Mouse (Mus musculus) embryonic facial prominence, embryonic 15.5 days (tissue): ENCODE data around the gene Tmem234. TPM values are rescaled to one million over a fixed set of nuclear protein-coding genes. Genes with fewer than 3 reads are reported as not detected.
A peak's percentile ranks its signal among the peaks of the same experiment; 100 is the strongest.

Experiments used
- ATAC-seq: fragments of 200-750 bp; cut with Nextera tagmentation; 2 replicates; pipeline ENCODE4 v1.8.0; 2017; ENCODE audit warnings: low read depth, moderate TSS enrichment; ENCODE audit not compliant: insufficient number of reproducible peaks, low FRiP score, low TSS enrichment
- H3K27ac ChIP-seq: fragments of 300-500 bp; sonication (generic); replicated peaks from 2 replicates; pipeline ENCODE4 v1.5.1; 2015; ENCODE audit warnings: mild to moderate bottlenecking, inconsistent platforms
- H3K27me3 ChIP-seq: fragments of 300-500 bp; sonication (generic); 2 replicates; pipeline ENCODE4 v1.6.1; 2015; ENCODE audit warnings: inconsistent platforms
- H3K36me3 ChIP-seq: fragments of 300-500 bp; sonication (generic); 2 replicates; pipeline ENCODE4 v1.6.1; 2015; ENCODE audit warnings: mild to moderate bottlenecking, inconsistent platforms
- H3K4me1 ChIP-seq: fragments of 300-500 bp; sonication (generic); 2 replicates; pipeline ENCODE4 v1.6.1; 2015; ENCODE audit warnings: inconsistent platforms
- H3K4me2 ChIP-seq: fragments of 300-500 bp; sonication (generic); replicated peaks from 2 replicates; pipeline ENCODE4 v1.6.1; 2015; ENCODE audit warnings: mild to moderate bottlenecking, inconsistent platforms
- H3K4me3 ChIP-seq: fragments of 300-500 bp; sonication (generic); replicated peaks from 2 replicates; pipeline ENCODE4 v1.5.1; 2015; ENCODE audit warnings: mild to moderate bottlenecking, inconsistent platforms
- H3K9ac ChIP-seq: fragments of 300-500 bp; sonication (generic); 2 replicates; pipeline ENCODE4 v1.6.1; 2015; ENCODE audit warnings: inconsistent platforms
- H3K9me3 ChIP-seq: fragments of 300-500 bp; sonication (generic); replicated peaks from 2 replicates; pipeline ENCODE4 v1.6.1; 2016; ENCODE audit warnings: inconsistent platforms
- WGBS: fragments of 180-500 bp; shearing (Covaris S2); methylation state at CpG from one replicate; pipeline ENCODE4 v1.1.7; 2015; 5-methylcytosine and 5-hydroxymethylcytosine counted together
- polyA plus RNA-seq: library from polyadenylated mRNA; unstranded; fragments of >200 nt; fragmentation: Nextera tagmentation; extraction: Ambion mirVana; gene quantifications from 2 replicates; pipeline ENCODE4 v1.2.1, GENCODE M21; 2015

Tmem234 gene
- polyA plus RNA-seq, 1 experiment from 2014 or later = 197 TPM

DNA sequence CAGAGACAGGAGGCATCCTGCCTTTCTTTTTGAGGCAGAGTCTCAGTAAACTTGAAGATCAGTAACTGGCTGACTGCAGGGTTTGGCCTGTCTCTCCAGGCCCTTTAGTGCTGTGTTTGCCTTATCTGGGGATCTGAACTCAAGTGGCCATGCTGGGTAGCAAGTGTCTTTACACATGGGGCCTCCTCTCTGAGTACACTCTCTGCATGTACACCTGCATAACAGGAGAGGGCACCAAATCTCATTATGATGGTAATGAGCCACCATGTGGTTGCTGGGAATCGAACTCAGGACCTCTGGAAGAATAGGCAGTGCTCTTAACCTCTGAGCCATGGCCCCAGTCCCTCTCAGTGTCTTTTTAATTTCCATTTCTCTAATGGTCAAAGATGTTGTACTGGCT is 18.2 kb upstream of the Tmem234 start:
- no peak overlapping the region for H3K4me2 ChIP-seq
- no peaks in the 10 kb centered on the region for H3K9me3 ChIP-seq
- H3K27me3 ChIP-seq = no peaks in the 10 kb centered on the region
- WGBS = 73% methylated on average over 1 of the region's 1 CpGs
- no peak overlapping the region for H3K9ac ChIP-seq
- peaks cover 8% of the 10 kb centered on the region; the same call in 1 of the 2 replicates for H3K4me1 ChIP-seq
- no peaks in the 10 kb centered on the region for H3K36me3 ChIP-seq
- no peak overlapping the region for H3K4me3 ChIP-seq
- no peak overlapping the region for H3K27ac ChIP-seq
- no peak for ATAC-seq

DNA sequence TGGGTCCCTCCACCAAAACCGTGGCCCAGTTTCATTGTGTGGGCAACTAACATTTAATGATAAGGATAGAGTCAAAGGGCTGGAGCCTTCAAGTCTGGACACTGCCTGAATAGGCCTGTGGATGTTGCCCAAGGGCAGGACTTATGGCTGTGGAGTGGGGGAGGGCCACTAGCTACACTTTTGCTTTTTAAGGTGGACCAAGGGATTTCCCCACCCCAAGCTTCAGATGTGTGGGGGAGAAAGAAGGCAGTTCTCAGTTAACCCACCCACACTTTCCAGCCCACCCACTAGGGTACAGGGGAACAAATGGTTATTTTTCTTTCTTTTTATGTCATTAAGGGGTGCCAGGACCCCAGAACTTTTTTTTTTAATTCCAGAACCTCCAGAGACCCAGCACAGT is 16.1 kb upstream of the Tmem234 start:
- Histone ChIP-seq H3K4me1 (peaks cover 8% of the 10 kb centered on the region; the same call in 1 of the 2 replicates), H3K4me2 (peak overlapping the region; percentile 72), H3K9ac (no peak overlapping the region), H3K27me3 (no peaks in the 10 kb centered on the region), H3K36me3 (no peaks in the 10 kb centered on the region), H3K27ac (peak overlapping the region; percentile 58; the same call in 1 of the 2 replicates), H3K9me3 (no peaks in the 10 kb centered on the region), H3K4me3 (peak overlapping the region; percentile 50)
- ATAC-seq = no peak
- 71% methylated on average over 1 of the region's 1 CpGs for WGBS

DNA sequence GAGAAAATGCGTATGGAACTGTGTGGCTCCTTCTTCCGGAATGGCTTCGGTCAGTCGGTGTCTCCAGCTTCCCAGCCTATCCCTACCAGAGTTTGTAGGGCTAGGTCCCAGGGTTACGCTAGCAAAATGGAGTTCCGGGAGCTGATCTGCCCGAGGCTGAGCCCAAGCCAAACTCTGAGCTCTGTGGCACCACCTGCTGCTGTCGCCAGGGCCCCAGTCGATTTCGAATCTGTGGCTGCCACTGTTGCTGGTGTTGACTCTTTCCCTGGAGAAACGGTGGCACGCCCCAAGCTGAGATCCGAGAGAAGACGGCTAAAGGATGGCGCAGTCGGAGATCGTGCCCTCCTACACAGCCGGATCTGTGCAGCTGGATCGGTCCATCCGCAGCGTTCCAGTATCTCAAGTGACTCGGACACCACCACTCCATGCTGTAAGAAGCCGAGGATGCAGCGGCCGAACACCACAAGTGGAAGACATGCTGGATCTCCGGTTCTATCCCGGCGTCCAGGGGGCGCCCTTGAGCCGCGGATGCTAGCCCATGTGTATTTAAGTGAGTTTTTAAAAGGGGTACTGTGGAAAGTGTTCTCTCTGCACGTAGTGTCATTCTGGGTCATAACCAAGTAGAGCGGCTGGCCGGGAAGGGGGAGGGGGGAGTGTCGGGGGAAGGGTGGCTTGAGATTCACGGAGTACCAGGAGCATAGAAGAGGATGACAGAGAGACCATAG is 15.4 kb upstream of the Tmem234 start:
- H3K27me3 ChIP-seq = no peaks in the 10 kb centered on the region
- peaks cover 8% of the 10 kb centered on the region; the same call in 1 of the 2 replicates for H3K4me1 ChIP-seq
- under 1% methylated on average over 36 of the region's 36 CpGs for WGBS
- H3K9me3 ChIP-seq = no peaks in the 10 kb centered on the region
- H3K9ac ChIP-seq = peak overlapping the region; percentile 33
- no peaks in the 10 kb centered on the region for H3K36me3 ChIP-seq
- H3K4me2 ChIP-seq = peak overlapping the region; percentile 72
- peak overlapping the region; percentile 50 for H3K4me3 ChIP-seq
- ATAC-seq = peak; percentile 64
- H3K27ac ChIP-seq = peak overlapping the region; percentile 58; the same call in 1 of the 2 replicates

DNA sequence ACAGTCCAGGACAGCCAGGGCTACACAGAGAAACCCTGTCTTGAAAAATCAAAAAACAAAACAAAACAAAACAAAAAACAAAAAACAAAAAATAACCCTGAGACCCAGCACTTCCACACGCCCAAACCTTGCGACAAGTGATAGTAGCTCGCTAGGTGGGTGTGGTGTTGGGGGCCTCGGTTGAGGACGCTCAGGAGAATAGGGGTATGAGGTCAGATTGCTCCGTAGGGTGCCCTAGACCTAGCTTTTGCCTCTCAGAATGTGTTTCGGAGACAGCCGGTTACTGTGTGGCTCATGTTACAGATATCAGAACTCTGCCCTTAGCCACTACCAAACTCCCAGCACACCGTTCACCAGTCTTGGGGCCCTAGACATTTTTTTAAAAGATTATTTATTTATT is 14.7 kb upstream of the Tmem234 start:
- peaks cover 6% of the 10 kb centered on the region for H3K36me3 ChIP-seq
- H3K9me3 ChIP-seq = no peaks in the 10 kb centered on the region
- 0 out of 2 replicates have a peak overlapping the region, but pooled peaks have one; percentile 58 for H3K27ac ChIP-seq
- H3K4me2 ChIP-seq = peak overlapping the region; percentile 72
- ATAC-seq = no peak
- no peaks in the 10 kb centered on the region for H3K27me3 ChIP-seq
- 69% methylated on average over 9 of the region's 9 CpGs for WGBS
- no peak overlapping the region for H3K9ac ChIP-seq
- H3K4me1 ChIP-seq = peaks cover 8% of the 10 kb centered on the region; the same call in 1 of the 2 replicates
- peak overlapping the region; percentile 50; the same call in 1 of the 2 replicates for H3K4me3 ChIP-seq

DNA sequence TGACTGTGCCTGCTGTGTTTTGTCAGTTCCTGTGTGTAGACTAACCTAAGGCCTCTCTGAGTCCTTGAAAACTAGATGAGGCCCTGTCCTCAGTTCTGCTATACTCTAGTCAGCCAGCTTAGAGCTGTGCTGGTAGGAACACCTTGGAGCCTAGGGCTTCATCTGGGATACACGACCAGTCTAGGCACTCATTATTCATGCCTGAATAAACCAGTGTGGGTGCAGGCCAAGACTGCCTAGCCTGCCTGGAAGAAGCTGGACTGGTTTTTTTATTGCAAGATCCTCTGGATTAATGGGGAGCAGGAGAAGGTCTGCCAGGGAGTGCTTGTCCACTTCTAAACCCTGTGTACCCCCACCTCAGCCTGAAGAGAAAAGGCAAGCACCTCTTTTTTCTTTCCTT is 13.5 kb upstream of the Tmem234 start:
- Histone ChIP-seq H3K27ac (no peak overlapping the region), H3K4me2 (no peak overlapping the region), H3K4me1 (peaks cover 8% of the 10 kb centered on the region; the same call in 1 of the 2 replicates), H3K27me3 (no peaks in the 10 kb centered on the region), H3K9ac (no peak overlapping the region), H3K36me3 (peaks cover 18% of the 10 kb centered on the region), H3K9me3 (no peaks in the 10 kb centered on the region), H3K4me3 (no peak overlapping the region)
- 56% methylated on average over 1 of the region's 1 CpGs for WGBS
- ATAC-seq = no peak

DNA sequence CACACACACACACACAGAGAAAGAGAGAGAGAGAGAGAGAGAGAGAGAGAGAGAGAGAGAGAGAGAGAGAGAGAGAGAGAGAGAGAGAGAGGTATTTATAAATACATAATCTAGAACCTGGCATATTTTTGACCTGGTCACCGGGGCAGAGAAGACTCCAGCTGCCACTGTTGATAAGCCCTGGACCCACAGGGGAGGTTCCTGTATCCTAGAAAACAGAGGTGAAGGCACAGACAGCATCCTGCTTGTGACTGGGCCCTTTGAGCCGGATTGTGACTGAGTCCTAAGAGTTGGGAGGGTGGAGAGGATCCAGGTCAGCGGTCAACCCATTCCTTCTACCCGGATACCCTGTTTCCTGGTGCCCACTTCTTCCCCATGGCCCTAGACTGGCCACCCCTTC is 11.6 kb upstream of the Tmem234 start:
- peaks cover 35% of the 10 kb centered on the region for H3K36me3 ChIP-seq
- 82% methylated on average over 4 of the region's 4 CpGs for WGBS

DNA sequence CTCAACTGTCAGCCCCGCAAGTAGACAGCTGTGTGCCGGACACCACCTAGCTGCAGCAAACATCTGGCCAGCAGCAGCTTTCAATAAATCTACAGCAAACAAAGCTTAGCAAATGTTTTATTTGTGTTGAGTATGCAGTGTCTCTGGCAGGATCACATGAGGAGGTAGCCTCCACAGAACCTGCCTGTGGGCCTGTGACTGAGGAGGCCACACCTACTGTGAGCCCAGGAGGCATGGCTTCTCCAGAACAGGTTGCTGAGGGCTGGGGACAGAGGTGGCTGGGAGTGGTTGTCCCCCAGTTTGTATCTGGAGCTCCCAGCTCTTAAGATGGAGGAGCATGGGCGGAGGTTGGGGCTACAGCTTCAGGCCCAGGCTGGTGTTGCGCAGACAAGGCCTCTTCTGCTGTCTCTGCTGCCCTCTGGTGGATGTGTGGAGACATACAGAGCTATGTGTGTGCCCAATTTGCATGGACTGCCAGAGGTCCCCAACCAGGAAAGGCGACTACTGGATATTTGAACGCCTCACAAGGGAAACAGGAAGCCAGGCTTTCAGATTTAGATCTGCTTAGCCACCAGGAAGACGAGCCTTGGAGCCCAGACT is 8.1 kb downstream of the Tmem234 start:
- Histone ChIP-seq H3K9me3 (no peaks in the 10 kb centered on the region), H3K36me3 (peaks cover 51% of the 10 kb centered on the region), H3K27ac (0 out of 2 replicates have a peak overlapping the region, but pooled peaks have one; percentile 25), H3K4me3 (no peak overlapping the region), H3K4me2 (no peak overlapping the region), H3K27me3 (no peaks in the 10 kb centered on the region), H3K9ac (peak overlapping the region; percentile 10; the same call in 1 of the 2 replicates), H3K4me1 (0 out of 2 replicates have a peak, but pooled peaks cover 4% of the 10 kb centered on the region)
- ATAC-seq = peak; percentile 77
- 30% methylated on average over 7 of the region's 7 CpGs for WGBS

More for the DNA sequence above, 11.6 kb upstream of the Tmem234 start:
- Histone ChIP-seq H3K27me3 (no peaks in the 10 kb centered on the region), H3K9me3 (no peaks in the 10 kb centered on the region), H3K4me1 (peaks cover 8% of the 10 kb centered on the region; the same call in 1 of the 2 replicates), H3K9ac (no peak overlapping the region), H3K27ac (no peak overlapping the region), H3K4me2 (no peak overlapping the region), H3K4me3 (no peak overlapping the region)
- ATAC-seq = no peak

DNA sequence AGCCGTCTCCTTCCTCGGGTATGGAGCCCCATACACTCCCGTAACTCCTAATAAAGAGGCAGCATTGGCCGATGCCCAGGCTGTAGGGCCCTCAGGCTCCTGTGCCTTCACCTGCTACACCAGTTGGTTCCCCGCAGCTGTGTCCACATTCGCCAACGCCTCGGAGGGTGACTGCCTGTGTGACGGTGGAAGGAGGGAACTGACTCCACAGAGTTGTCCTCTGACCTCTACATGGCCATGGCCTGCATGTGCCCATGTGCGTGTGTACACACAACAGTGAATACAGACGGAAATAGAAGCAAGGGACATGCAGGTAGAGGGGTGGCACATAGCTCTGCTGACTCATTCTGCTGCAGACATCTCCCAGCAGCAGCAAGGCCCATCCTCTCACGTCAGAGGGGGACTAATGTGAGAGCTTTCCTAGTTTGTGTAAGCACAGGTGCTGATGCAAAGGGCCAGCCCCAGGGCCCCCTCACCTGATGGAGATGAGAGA is 8.7 kb downstream of the Tmem234 start:
- H3K36me3 ChIP-seq = peaks cover 45% of the 10 kb centered on the region
- no peaks in the 10 kb centered on the region for H3K9me3 ChIP-seq
- H3K27me3 ChIP-seq = no peaks in the 10 kb centered on the region
- ATAC-seq = no peak
- H3K9ac ChIP-seq = no peak overlapping the region
- no peak overlapping the region for H3K4me2 ChIP-seq
- 0 out of 2 replicates have a peak, but pooled peaks cover 7% of the 10 kb centered on the region for H3K4me1 ChIP-seq
- 81% methylated on average over 12 of the region's 12 CpGs for WGBS
- H3K4me3 ChIP-seq = no peak overlapping the region
- H3K27ac ChIP-seq = no peak overlapping the region

DNA sequence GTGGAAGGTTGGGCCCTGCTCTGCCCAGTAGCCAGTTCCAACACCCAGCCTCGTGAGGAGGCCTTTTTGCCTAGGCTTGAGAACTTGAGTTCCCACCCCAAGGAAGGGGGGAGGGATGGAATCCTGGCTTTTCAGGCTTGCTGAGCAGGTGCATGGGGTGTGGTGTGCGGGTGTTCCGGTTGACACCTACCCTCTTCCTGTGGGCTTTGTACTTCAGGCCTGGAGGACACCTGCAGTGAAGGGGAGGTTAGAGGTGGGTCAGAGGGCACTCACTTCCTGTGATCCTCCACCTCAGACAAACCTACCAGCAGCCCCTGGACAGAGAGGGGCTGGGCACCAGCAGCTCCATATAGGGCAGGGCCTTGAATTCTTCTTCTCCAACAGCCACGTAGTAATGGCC is 9.6 kb downstream of the Tmem234 start:
- Histone ChIP-seq H3K9me3 (no peaks in the 10 kb centered on the region), H3K4me2 (no peak overlapping the region), H3K4me3 (no peak overlapping the region), H3K27ac (no peak overlapping the region), H3K36me3 (peaks cover 36% of the 10 kb centered on the region), H3K27me3 (no peaks in the 10 kb centered on the region), H3K4me1 (0 out of 2 replicates have a peak, but pooled peaks cover 10% of the 10 kb centered on the region), H3K9ac (no peak overlapping the region)
- WGBS = 69% methylated on average over 4 of the region's 4 CpGs
- ATAC-seq = no peak

DNA sequence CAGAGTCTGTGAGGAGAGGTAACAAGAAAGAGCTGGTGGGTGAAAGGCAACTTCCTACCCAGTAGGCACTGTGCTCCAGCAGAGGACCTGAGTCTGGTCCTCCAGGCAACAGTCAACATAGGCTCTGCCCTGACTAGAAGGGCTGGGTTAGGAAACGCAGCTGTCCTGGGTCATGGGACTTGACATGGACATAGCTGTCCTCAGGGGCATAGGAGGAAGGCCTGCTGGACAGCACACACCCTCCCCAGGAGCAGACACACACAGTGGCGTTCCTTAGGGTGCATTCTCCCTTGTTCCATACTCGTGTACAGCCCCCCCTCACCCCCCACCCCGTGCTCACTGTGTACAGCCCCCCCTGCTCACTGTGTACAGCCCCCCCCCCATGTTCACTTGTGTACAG is 10.0 kb downstream of the Tmem234 start:
- Histone ChIP-seq H3K4me2 (no peak overlapping the region), H3K27me3 (no peaks in the 10 kb centered on the region), H3K27ac (no peak overlapping the region), H3K4me1 (0 out of 2 replicates have a peak, but pooled peaks cover 10% of the 10 kb centered on the region), H3K9ac (no peak overlapping the region), H3K4me3 (no peak overlapping the region), H3K9me3 (no peaks in the 10 kb centered on the region), H3K36me3 (peaks cover 33% of the 10 kb centered on the region)
- no peak for ATAC-seq
- WGBS = 51% methylated on average over 4 of the region's 4 CpGs

DNA sequence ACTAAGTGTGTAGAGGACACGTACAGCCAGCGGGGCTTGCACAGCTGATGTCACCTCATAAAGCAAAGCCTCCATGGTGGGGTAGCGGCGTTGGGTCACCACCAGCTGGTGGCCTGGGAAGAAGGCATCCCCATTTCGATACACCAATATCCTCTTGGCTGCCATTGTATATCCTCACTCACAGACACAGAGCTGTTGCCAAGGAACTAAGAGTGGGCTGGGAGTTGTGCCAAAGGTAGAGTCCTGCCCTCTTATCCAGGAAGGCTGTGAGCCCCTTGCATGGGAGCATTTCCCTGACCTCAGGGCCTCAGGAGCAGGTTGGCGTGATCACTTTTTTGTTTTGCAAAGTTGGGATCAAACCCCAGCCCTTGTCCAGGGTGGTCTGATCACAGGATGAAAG is 13.6 kb downstream of the Tmem234 start, which contains the start of gene Dcdc2b:
Dcdc2b (minus strand) TSS at position 165 of the 400 bp plus-strand sequence.
- no peaks in the 10 kb centered on the region for H3K9me3 ChIP-seq
- H3K4me3 ChIP-seq = no peak within 1 kb of the TSS
- ATAC-seq = no peak
- H3K36me3 ChIP-seq = peaks cover 21% of the 10 kb centered on the region; the same call in 1 of the 2 replicates
- H3K27me3 ChIP-seq = no peaks in the 10 kb centered on the region
- H3K9ac ChIP-seq = no peak within 1 kb of the TSS
- peaks cover 17% of the 10 kb centered on the region for H3K4me1 ChIP-seq
- no peak within 1 kb of the TSS for H3K4me2 ChIP-seq
- WGBS = 89% methylated on average over 6 of the region's 6 CpGs
- H3K27ac ChIP-seq = no peak within 1 kb of the TSS
